Mouse (Mus musculus) CH12.LX (cell line): ENCODE measurements around the gene 2900011O08Rik.

Experiments
- CTCF ChIP-seq, 2 experiments: IDR thresholded peaks in 1 of 2; conservative IDR thresholded peaks in 1 of 2; 2 replicates each; pipeline ENCODE4 v1.5.1; 2011 to 2012; ENCODE audit warnings: low read depth in 2 of 2, low read length in 2 of 2, improper control_type of control experiment in 1 of 2, inconsistent platforms in 1 of 2, mild to moderate bottlenecking in 1 of 2, moderate library complexity in 1 of 2
- JUN ChIP-seq: IDR thresholded peaks from 2 replicates; pipeline ENCODE4 v1.6.1; 2011; ENCODE audit warnings: low read depth, mild to moderate bottlenecking, low read length, improper control_type of control experiment, moderate library complexity; ENCODE audit not compliant: insufficient read depth
- MAX ChIP-seq: IDR thresholded peaks from 2 replicates; pipeline ENCODE4 v1.6.1; 2011; ENCODE audit warnings: low read length, improper control_type of control experiment
- MXI1 ChIP-seq: IDR thresholded peaks from 2 replicates; pipeline ENCODE4 v1.6.1; 2011; ENCODE audit warnings: mild to moderate bottlenecking, low read depth, low read length, improper control_type of control experiment
- POLR2A ChIP-seq: IDR thresholded peaks from 2 replicates; pipeline ENCODE4 v1.6.1; 2011; ENCODE audit warnings: low read depth, mild to moderate bottlenecking, improper control_type of control experiment, low read length
- ZKSCAN1 ChIP-seq: IDR thresholded peaks from 2 replicates; pipeline ENCODE4 v1.6.1; 2012; ENCODE audit warnings: low read depth, inconsistent platforms, low read length, improper control_type of control experiment, borderline replicate concordance

GRCm38 (mm10) chr16:14070471-14071169, 84.2 kb downstream of the 2900011O08Rik start:
- TF ChIP-seq MXI1: no peak
- no peak for TF ChIP-seq MAX
- no peak for TF ChIP-seq ZKSCAN1
- no peak for TF ChIP-seq CTCF (conservative IDR thresholded peaks at IDR 0.05 in 1 of 2, IDR thresholded peaks at IDR 0.05 in 1 of 2; ENCODE audit: low read depth in 2 of 2, low read length in 2 of 2)
- no peak for TF ChIP-seq POLR2A
- no peak for TF ChIP-seq JUN
